ENCODE assay signal across 16 mouse cellular contexts in genomic region chr11:77835109-77835508, GRCm38 (mm10). TPM values are rescaled to one million over a fixed set of nuclear protein-coding genes. Genes with fewer than 3 reads are reported as not detected.
A peak's percentile ranks its signal among the peaks of the same experiment; 100 is the strongest.
DNase-seq lines count a peak whose midpoint lies in the region; ATAC-seq and TF ChIP-seq lines count a peak whose summit lies in the region.
"Had no signal": no experiment of that assay in that cellular context is flagged by ENCODE, and none has a peak within 500 bp of the region (broad histone marks: within the 10 kb centered on the region; RNA-seq: fewer than 3 reads in every experiment).

No protein-coding gene starts in this region.

- no peaks in the 10 kb centered on the region; the same call in 1 of the 2 replicates for H3K4me1 ChIP-seq in kidney, adult 2 months (ENCODE audit: control insufficient read depth, insufficient read depth, low read length)
- no peaks in the 10 kb centered on the region for H3K4me1 ChIP-seq in kidney, embryonic 14.5 days (ENCODE audit: control insufficient read depth, insufficient read depth, low read length)
- no peaks in the 10 kb centered on the region for H3K4me1 ChIP-seq in small intestine, adult 2 months (ENCODE audit: control insufficient read depth, insufficient read depth, insufficient read length, low read length)
- H3K4me1 ChIP-seq: liver, embryonic 15.5 days; megakaryocyte, embryonic 14.5 days had no signal

- no peaks in the 10 kb centered on the region for H3K27me3 ChIP-seq in kidney, adult 2 months (replicated peaks; ENCODE audit: control insufficient read depth, insufficient read depth, low read length)
- 0 out of 2 replicates have a peak, but pooled peaks cover 5% of the 10 kb centered on the region for H3K27me3 ChIP-seq in kidney, embryonic 14.5 days (ENCODE audit: control insufficient read depth, insufficient read depth, low read length)
- H3K27me3 ChIP-seq in small intestine, adult 2 months (ENCODE audit: control insufficient read depth, insufficient read depth, low read length): no peaks in the 10 kb centered on the region
- H3K27me3 ChIP-seq: liver, embryonic 15.5 days; megakaryocyte, embryonic 14.5 days had no signal

- no peak overlapping the region for H3K4me2 ChIP-seq in kidney, embryonic 14.5 days (replicated peaks; ENCODE audit: low read depth, low read length)
- H3K4me2 ChIP-seq: liver, embryonic 15.5 days had no signal

- TF ChIP-seq POLR2A in kidney, adult 2 months (IDR thresholded peaks at IDR 0.05; ENCODE audit: low read depth, low read length): no peak
- no peak for TF ChIP-seq POLR2A in small intestine, adult 2 months (IDR thresholded peaks at IDR 0.05; ENCODE audit: low read depth, low read length)

- H3K36me3 ChIP-seq in kidney, adult 2 months (ENCODE audit: control insufficient read depth, insufficient read depth, low read length): no peaks in the 10 kb centered on the region; the same call in 1 of the 2 replicates
- H3K36me3 ChIP-seq in kidney, embryonic 14.5 days (ENCODE audit: control insufficient read depth, insufficient read depth, low read length): peaks cover 14% of the 10 kb centered on the region
- peaks cover 67% of the 10 kb centered on the region for H3K36me3 ChIP-seq in small intestine, adult 2 months (ENCODE audit: control insufficient read depth, insufficient read depth, low read length)

- TF ChIP-seq CTCF in kidney, adult 2 months (conservative IDR thresholded peaks at IDR 0.05; ENCODE audit: insufficient read depth, insufficient read length, low read depth, low read length): peak; percentile 40; the same call in 1 of the 2 replicates
- TF ChIP-seq CTCF in small intestine, adult 2 months (IDR thresholded peaks at IDR 0.05; ENCODE audit: extremely low read depth, insufficient read length, insufficient replicate concordance, low read depth, low read length): peak; percentile 19; the same call in 1 of the 2 replicates

- no peak for DNase-seq in kidney, adult 2 months
- peak; percentile 11 for DNase-seq in retina, postnatal 1 day
- no peak for DNase-seq in retina, embryonic 14.5 days (ENCODE audit: low spot score)
- peak; percentile 55 for DNase-seq in ES-CJ7 (ENCODE audit: low read depth, low spot score)
- DNase-seq in adrenal gland, adult (ENCODE audit: inconsistent age in 2 of 2, low spot score in 1 of 2): no peak
- no peak for DNase-seq in ovary, postnatal 14 days (ENCODE audit: low spot score)
- DNase-seq: adrenal gland, adult 2 months; gastrocnemius, postnatal 25 days; heart, postnatal 10 days; right cerebral cortex, postnatal 4 days had no signal

- no peak overlapping the region for H3K27ac ChIP-seq in kidney, adult 2 months (ENCODE audit: insufficient read depth, low read depth, low read length)
- H3K27ac ChIP-seq in kidney, embryonic 14.5 days (ENCODE audit: low read depth, low read length): no peak overlapping the region
- no peak overlapping the region for H3K27ac ChIP-seq in small intestine, adult 2 months (ENCODE audit: insufficient read depth, low read depth, low read length)
- H3K27ac ChIP-seq: liver, embryonic 15.5 days had no signal

- WGBS in kidney, adult 2 months: 90% methylated on average over 3 of the region's 3 CpGs
- WGBS in kidney, embryonic 14.5 days: 86% methylated on average over 3 of the region's 3 CpGs
- WGBS in small intestine, adult 2 months: 90% methylated on average over 3 of the region's 3 CpGs

- no peak overlapping the region for H3K4me3 ChIP-seq in kidney, adult 2 months (ENCODE audit: insufficient read depth, low read depth, low read length)
- H3K4me3 ChIP-seq in kidney, embryonic 14.5 days (ENCODE audit: low read length): no peak overlapping the region
- no peak overlapping the region for H3K4me3 ChIP-seq in small intestine, adult 2 months (ENCODE audit: low read depth, low read length)
- H3K4me3 ChIP-seq: liver, embryonic 15.5 days; megakaryocyte, embryonic 14.5 days had no signal

- H3K9ac ChIP-seq in kidney, embryonic 14.5 days (ENCODE audit: low read depth, low read length): no peak overlapping the region
- H3K9ac ChIP-seq: liver, embryonic 15.5 days had no signal

- ATAC-seq in kidney, embryonic 14.5 days (ENCODE audit: low FRiP score, low TSS enrichment): no peak
- ATAC-seq: forebrain, embryonic 14.5 days; intestine, embryonic 16.5 days had no signal

- no peaks in the 10 kb centered on the region for H3K9me3 ChIP-seq in kidney, embryonic 14.5 days (ENCODE audit: control insufficient read depth, low read length)
- H3K9me3 ChIP-seq: liver, embryonic 15.5 days; megakaryocyte, embryonic 14.5 days had no signal

RNA-seq across cellular contexts. Expression of gene Gm10277, which starts 47.6 kb away (rescaled TPM):
- 0.04 TPM in 1 of 2 replicates, not detected in the other for polyA plus RNA-seq in kidney, adult 2 months (2012; rRNA removed)
- polyA plus RNA-seq in kidney, embryonic 14.5 days (2014; fragmentation: Nextera tagmentation; extraction: Ambion mirVana): 0.92 and 1.4 TPM in 2 replicates
- not detected in 2 replicates for polyA plus RNA-seq in small intestine, adult 2 months (2012; rRNA removed)
- polyA plus RNA-seq: adrenal gland, adult 2 months had no signal

RNA-seq across cellular contexts. Expression of gene Pipox, which starts 58.8 kb away (rescaled TPM):
- 239 and 257 TPM in 2 replicates for polyA plus RNA-seq in kidney, adult 2 months (2012; rRNA removed)
- 3.2 and 6.2 TPM in 2 replicates for polyA plus RNA-seq in kidney, embryonic 14.5 days (2014; fragmentation: Nextera tagmentation; extraction: Ambion mirVana)
- 7.3 and 13.8 TPM in 2 replicates for polyA plus RNA-seq in small intestine, adult 2 months (2012; rRNA removed)

Comparison
In these comparisons a context has a peak if more than half of its experiments do, and no peak if none do; other contexts are left out.
1. DNase-seq: peak in retina, postnatal 1 day (single experiment) and ES-CJ7 (single experiment); none in kidney, adult 2 months (single experiment), retina, embryonic 14.5 days (single experiment), adrenal gland, adult (0 of 2) and ovary, postnatal 14 days (single experiment).
2. RNA of gene Pipox, which starts 58.8 kb away (polyA plus RNA-seq): 239 to 257 TPM in kidney, adult 2 months; 7.3 to 13.8 TPM in small intestine, adult 2 months and 3.2 to 6.2 TPM in kidney, embryonic 14.5 days; every median in the first group is over 10 times any median in the second.